In the genomic region with DNA sequence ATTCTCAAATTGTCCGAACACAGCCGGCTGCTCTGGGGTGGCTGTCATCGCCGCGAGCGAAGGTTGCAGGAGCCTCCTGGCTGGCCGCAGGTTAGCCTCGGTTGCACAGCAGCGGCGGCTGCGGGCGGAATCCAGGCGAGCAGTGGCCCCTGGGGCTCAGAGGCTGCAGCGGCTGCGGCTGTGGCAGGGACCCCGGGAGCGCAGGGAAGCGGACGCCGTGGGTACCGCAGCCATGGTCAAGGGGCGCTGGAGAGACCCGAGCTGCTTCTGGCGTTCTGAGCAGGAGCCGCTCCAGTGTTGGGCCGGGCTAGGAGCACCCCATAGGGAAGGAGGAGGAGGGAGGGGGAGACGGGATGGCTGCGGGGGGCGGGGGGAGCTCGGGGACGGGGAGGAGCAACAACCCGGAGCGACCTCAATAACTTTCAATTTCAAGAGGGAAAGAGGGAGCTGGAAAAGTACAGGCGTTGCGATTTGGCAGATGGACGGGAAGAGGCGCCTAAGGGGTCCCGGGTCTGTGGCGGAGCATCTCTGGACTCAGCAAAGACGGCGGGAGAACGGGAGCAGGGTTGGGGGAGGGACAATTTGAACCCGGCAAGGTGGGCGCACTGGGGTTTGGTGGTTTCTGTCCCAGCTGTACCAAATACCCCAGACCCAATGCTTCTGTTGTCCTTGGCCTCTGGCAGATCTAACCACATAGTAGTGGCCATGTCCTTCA, we compare ENCODE assay signal across 8 mouse cellular contexts. TPM values are rescaled to one million over a fixed set of nuclear protein-coding genes. Genes with fewer than 3 reads are reported as not detected.
DNase-seq lines count a peak whose midpoint lies in the region; ATAC-seq and TF ChIP-seq lines count a peak whose summit lies in the region.

Rspo3 (minus strand) TSS at position 322 of the 715 bp plus-strand sequence.

- no peaks in the 10 kb centered on the region for H3K9me3 ChIP-seq in kidney, embryonic 16.5 days (ENCODE audit: low read length)
- no peaks in the 10 kb centered on the region for H3K9me3 ChIP-seq in liver, embryonic 12.5 days (replicated peaks)
- H3K9me3 ChIP-seq in neural tube, embryonic 15.5 days (replicated peaks) = no peaks in the 10 kb centered on the region

- H3K4me1 ChIP-seq in thymus, adult 2 months (replicated peaks; ENCODE audit: control insufficient read depth, insufficient read depth, low read length) = no peaks in the 10 kb centered on the region
- H3K4me1 ChIP-seq in kidney, embryonic 16.5 days (ENCODE audit: insufficient read depth, low read length) = peaks cover 17% of the 10 kb centered on the region
- no peaks in the 10 kb centered on the region for H3K4me1 ChIP-seq in liver, embryonic 12.5 days
- peaks cover 29% of the 10 kb centered on the region for H3K4me1 ChIP-seq in neural tube, embryonic 15.5 days

- no peak for TF ChIP-seq POLR2A in thymus, adult 2 months (IDR thresholded peaks at IDR 0.05; ENCODE audit: control insufficient read depth, extremely low read depth, insufficient read depth, low read length, poor library complexity)

- no peaks in the 10 kb centered on the region for H3K36me3 ChIP-seq in thymus, adult 2 months (ENCODE audit: control insufficient read depth, insufficient read depth, low read length)
- H3K36me3 ChIP-seq in kidney, embryonic 16.5 days (ENCODE audit: insufficient read depth, low read length) = no peaks in the 10 kb centered on the region
- H3K36me3 ChIP-seq in liver, embryonic 12.5 days = no peaks in the 10 kb centered on the region
- H3K36me3 ChIP-seq in neural tube, embryonic 15.5 days = no peaks in the 10 kb centered on the region

- TF ChIP-seq CTCF in thymus, adult 2 months (IDR thresholded peaks at IDR 0.05; ENCODE audit: borderline replicate concordance, control insufficient read depth, extremely low read depth, insufficient read depth, low read length, poor library complexity) = no peak

- peak; percentile 72 for ATAC-seq in granulocyte monocyte progenitor cell, adult 5-6 weeks (replicated peaks; ENCODE audit: poor library complexity, severe bottlenecking)
- ATAC-seq in kidney, embryonic 16.5 days (ENCODE audit: low FRiP score, low TSS enrichment) = peak; percentile 87
- ATAC-seq in liver, embryonic 12.5 days = peak; percentile 59; the same call in 1 of the 2 replicates
- peak; percentile 88 for ATAC-seq in neural tube, embryonic 15.5 days (ENCODE audit: low FRiP score)

- 2% methylated on average over 43 of the region's 44 CpGs for WGBS in thymus, adult 2 months
- under 1% methylated on average over 44 of the region's 44 CpGs for WGBS in kidney, embryonic 16.5 days
- under 1% methylated on average over 43 of the region's 44 CpGs for WGBS in liver, embryonic 12.5 days (ENCODE audit: insufficient replicate concordance)
- 1% methylated on average over 43 of the region's 44 CpGs for WGBS in neural tube, embryonic 15.5 days

- H3K27ac ChIP-seq in thymus, adult 2 months (ENCODE audit: control insufficient read depth, insufficient read depth, low read length) = no peak within 1 kb of the TSS
- H3K27ac ChIP-seq in kidney, embryonic 16.5 days (ENCODE audit: low read length) = no peak within 1 kb of the TSS
- no peak within 1 kb of the TSS for H3K27ac ChIP-seq in liver, embryonic 12.5 days
- H3K27ac ChIP-seq in neural tube, embryonic 15.5 days (replicated peaks) = no peak within 1 kb of the TSS

- peak within 1 kb of the TSS; percentile 91 for H3K4me2 ChIP-seq in kidney, embryonic 16.5 days (replicated peaks; ENCODE audit: low read depth, low read length)
- peak within 1 kb of the TSS; percentile 69 for H3K4me2 ChIP-seq in liver, embryonic 12.5 days
- H3K4me2 ChIP-seq in neural tube, embryonic 15.5 days = peak within 1 kb of the TSS; percentile 97

- H3K9ac ChIP-seq in kidney, embryonic 16.5 days (replicated peaks; ENCODE audit: low read length) = peak within 1 kb of the TSS; percentile 75
- peak within 1 kb of the TSS; percentile 31; the same call in 1 of the 2 replicates for H3K9ac ChIP-seq in liver, embryonic 12.5 days
- peak within 1 kb of the TSS; percentile 67 for H3K9ac ChIP-seq in neural tube, embryonic 15.5 days (replicated peaks)

- H3K4me3 ChIP-seq in thymus, adult 2 months (ENCODE audit: control insufficient read depth, insufficient read depth, low read length) = 0 out of 2 replicates have a peak within 1 kb of the TSS, but pooled peaks have one; percentile 11
- peak within 1 kb of the TSS; percentile 70 for H3K4me3 ChIP-seq in kidney, embryonic 16.5 days (ENCODE audit: low read length)
- H3K4me3 ChIP-seq in liver, embryonic 12.5 days = peak within 1 kb of the TSS; percentile 55
- H3K4me3 ChIP-seq in neural tube, embryonic 15.5 days (replicated peaks) = peak within 1 kb of the TSS; percentile 69

- DNase-seq in thymus, adult 2 months = no peak
- DNase-seq in thymus, postnatal 10 days (ENCODE audit: low spot score in 2 of 2) = no peak
- DNase-seq in embryo, embryonic 10 days (ENCODE audit: low spot score) = peak; percentile 70
- DNase-seq in spleen, postnatal 14 days (ENCODE audit: low spot score in 2 of 2) = no peak

- H3K27me3 ChIP-seq in thymus, adult 2 months (ENCODE audit: control insufficient read depth, insufficient read depth, low read length) = peaks cover 11% of the 10 kb centered on the region; the same call in 1 of the 2 replicates
- H3K27me3 ChIP-seq in kidney, embryonic 16.5 days (ENCODE audit: insufficient read depth, low read length) = peaks cover 5% of the 10 kb centered on the region; the same call in 1 of the 2 replicates
- H3K27me3 ChIP-seq in liver, embryonic 12.5 days (replicated peaks) = peaks cover 46% of the 10 kb centered on the region
- peaks cover 22% of the 10 kb centered on the region for H3K27me3 ChIP-seq in neural tube, embryonic 15.5 days (replicated peaks)

RNA-seq across cellular contexts. Expression of gene Rspo3, which starts in this region (rescaled TPM):
- 0.06 and 0.07 TPM in 2 replicates for polyA plus RNA-seq in thymus, adult 2 months (2012; rRNA removed)
- not detected in 2 replicates for total RNA-seq in granulocyte monocyte progenitor cell, adult 5-6 weeks (2014; fragmentation: Nextera tagmentation)
- total RNA-seq in granulocyte monocyte progenitor cell, adult 5-6 weeks (2017) = not detected in 2 replicates
- polyA plus RNA-seq in kidney, embryonic 16.5 days (2015; fragmentation: Nextera tagmentation; extraction: Ambion mirVana) = 7.3 and 7.7 TPM in 2 replicates
- polyA plus RNA-seq in liver, embryonic 12.5 days (2016; fragmentation: Nextera tagmentation; extraction: Ambion mirVana) = 6.1 TPM in 2 replicates
- polyA plus RNA-seq in neural tube, embryonic 15.5 days (2015; fragmentation: Nextera tagmentation; extraction: Ambion mirVana) = 3.7 and 4.0 TPM in 2 replicates

Comparison
In these comparisons a context has a peak if more than half of its experiments do, and no peak if none do; other contexts are left out.
1. Peak in ATAC-seq in granulocyte monocyte progenitor cell, adult 5-6 weeks; RNA of the gene not detected or under 1 TPM.
2. H3K4me3 ChIP-seq: peak in every context shown above with its lines; median percentile 70 in kidney, embryonic 16.5 days; 69 in neural tube, embryonic 15.5 days; 55 in liver, embryonic 12.5 days; 11 in thymus, adult 2 months.